Mouse (Mus musculus): ENCODE measurements around the gene Gng8.
A peak's percentile ranks its signal among the peaks of the same experiment; 100 is the strongest.

The Gng8 gene

DNA sequence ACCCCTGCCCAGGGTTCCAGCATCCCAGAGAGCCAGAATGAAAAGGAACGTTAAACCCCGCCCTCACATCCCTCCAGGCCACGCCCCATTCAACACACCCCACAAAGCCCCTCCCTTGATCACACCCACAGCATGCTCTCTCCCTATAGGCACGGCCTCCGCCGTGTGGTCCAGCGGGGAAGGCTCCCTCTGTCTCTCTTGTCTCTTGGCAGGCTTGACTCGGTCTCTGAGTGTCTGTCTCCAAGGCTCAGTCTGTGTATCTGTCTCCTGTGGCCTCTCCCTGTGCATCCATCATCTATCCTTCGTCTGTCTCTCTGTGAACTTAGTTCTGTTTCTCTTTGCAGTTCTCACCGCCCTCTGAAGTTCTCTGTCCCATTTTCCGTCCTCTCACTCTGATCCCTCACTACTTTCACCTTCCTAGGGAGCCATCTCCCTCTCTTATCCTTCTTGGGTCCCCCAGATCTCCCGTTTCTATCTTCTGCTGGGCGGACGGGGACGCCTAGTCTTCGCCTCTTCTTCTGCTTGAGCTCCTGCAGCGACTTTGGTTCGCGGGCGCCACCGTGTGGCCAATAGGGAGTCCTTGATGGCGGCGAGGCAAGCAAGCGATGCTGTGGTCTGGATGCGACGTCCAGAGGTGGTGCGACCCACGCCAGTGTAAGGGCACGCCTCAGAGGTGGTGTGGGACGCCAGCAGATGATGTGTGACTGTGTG lies at the start of gene Gng8:
Gng8 (plus strand) TSS at position 146 of the 711 bp plus-strand sequence.
- DNase-seq, result peak; percentile 93

DNA sequence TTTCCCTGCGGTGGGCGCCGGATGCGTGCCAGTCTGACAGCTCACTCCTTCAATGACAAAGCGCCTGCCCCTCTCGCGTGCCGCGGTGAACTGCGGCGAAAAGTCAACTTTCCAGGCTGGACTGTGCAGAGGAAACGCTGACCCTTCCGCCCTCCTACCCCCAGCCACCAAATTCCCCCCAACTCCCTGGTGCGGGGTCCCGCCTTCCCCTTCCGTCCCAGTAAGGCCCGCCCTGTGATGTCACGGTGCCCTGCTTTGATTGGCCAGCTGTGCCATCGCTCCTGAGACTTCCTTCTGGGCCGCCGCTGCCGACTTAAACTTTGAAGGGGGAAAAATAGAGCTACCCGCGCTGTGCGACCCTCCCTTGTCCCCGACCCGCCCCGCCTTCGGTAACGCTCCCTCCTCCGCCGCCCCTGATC lies 48.9 kb upstream of the Gng8 start, which contains the start of gene Prkd2:
Prkd2 (plus strand) TSS at position 258 of the 419 bp plus-strand sequence.
- DNase-seq, result peak; percentile 94

DNA sequence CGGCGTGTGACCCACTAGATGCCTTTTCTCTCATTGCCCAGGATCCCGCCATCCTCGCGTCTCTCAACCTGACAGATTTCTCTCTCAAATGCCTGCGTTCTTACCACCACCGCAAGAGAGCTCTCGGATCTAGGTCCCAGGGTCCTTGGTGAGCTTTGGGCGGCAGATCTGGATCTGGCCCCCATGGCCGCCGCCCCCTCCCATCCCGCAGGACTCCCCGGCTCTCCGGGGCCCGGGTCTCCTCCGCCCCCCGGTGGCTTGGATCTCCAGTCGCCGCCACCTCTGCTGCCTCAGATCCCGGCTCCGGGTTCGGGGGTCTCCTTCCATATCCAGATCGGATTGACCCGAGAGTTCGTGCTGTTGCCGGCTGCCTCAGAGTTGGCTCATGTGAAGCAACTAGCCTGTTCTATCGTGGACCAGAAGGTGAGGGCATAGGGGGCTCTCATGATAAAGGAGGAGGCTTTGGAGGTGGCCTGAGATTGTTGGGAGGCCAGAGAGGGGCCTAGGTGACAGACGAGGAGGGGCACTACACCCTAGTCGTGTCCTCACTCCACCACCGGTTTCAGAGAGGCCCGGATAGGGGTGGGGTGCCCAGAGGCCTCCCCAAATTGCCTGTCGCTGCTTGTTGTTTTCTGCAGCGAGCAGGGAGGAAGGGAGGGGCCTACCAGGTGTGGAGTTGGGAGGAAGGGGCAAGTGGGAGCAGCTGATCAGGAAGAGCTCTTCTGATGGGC lies 48.0 kb upstream of the Gng8 start:
- DNase-seq, result peak; percentile 26

DNA sequence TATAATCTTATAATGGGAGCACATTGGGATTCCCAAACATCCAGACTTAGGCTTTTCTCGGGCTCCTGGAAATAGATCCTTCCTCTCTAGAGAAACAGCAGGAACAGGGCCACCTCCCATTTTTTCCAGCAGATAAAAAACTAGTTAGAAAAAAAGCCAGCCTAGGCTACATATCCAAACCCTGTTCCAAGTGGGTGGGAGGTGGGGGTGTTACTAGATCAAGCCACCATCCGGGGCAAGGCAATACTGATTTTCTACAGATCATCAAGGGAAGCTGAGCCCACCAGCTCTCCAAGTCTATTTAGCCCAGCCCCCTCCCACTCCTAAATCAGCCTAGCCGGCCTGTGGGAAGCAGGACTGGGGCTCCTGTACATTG lies 46.9 kb upstream of the Gng8 start:
- no peak for DNase-seq

DNA sequence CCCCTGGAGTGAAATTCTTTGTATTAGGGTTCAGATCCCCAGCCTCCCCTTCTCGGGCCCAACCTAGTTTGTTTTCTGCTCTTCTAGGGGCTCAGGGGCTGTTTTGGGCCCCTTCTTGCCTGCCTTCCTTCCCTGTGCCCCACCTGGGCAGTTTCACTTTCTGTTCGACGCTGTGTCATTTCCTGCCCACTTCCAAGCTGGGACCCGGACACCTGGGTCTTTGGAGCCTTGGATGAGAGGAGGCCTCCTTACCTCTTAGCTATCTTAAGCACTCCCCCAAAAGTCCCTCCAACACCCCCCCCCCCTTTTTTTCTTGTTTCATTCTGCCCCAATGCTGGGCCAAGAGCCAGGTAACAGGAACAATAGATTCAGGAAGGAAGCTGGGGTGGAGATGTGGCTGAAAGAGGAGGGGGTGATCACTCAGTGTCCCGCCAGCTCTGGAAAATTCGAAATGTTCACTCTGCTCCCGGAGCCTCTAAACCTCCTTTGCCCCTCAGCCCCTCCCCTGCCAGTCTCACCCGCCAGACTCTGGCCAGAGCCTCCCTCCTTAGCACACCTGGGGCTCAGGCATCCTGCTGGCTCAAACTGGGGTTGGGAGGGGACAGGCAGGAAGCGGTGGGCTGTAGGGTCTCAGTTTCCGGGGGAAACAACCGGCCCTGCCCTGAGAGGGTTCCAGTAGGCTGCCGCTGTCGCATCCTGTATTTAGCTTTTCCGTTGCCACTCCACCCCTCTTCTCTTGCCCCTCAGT lies 46.3 kb upstream of the Gng8 start:
- DNase-seq, result no peak

DNA sequence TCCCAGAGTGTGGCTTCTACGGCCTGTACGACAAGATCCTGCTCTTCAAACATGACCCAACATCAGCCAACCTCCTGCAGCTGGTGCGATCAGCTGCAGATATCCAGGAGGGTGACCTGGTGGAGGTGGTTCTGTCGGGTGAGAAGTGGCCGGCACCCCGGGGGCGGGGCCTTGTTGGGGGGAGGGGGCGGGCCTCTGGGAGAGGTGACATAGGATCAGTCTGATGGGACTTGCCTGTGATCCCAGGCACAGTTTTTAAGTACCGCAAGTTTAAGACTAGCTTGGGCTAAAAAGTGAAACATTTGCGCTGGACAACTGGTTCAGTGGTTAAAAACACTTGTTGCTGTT lies 45.8 kb upstream of the Gng8 start:
- DNase-seq, result no peak

DNA sequence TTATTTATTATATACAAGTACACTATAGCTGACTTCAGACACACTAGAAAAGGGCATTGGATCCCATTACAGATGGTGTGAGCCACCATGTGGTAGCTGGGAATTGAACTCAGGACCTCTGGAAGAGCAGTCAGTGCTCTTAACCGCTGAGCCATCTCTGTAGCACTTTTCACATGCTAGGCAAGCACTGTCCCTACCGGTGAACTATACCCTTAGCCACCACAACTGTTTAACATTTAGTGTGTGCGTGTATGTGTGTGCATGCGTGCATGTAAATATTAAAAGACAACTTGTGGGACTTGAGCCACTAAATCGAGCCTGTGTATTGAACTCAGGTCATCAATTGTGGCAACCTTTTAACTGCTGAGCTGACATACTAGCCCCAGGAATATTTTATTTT lies 44.8 kb upstream of the Gng8 start:
- DNase-seq, result no peak

DNA sequence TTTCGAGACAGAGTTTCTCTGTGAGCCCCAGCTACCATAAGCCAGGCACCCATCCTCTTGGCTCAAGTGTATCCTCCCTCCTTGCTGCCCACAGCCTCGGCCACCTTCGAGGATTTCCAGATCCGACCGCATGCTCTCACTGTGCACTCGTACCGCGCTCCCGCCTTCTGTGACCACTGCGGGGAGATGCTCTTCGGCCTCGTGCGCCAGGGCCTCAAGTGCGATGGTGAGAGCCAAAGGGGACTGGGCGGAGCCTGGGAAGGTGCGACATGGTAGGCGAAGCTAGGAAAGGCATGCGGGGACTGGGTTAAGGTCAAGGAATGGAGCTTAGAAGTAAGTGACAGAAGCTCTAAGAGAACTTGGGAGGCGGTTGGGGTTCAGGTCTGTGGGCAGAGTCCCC lies 44.1 kb upstream of the Gng8 start:
- DNase-seq, result no peak

DNA sequence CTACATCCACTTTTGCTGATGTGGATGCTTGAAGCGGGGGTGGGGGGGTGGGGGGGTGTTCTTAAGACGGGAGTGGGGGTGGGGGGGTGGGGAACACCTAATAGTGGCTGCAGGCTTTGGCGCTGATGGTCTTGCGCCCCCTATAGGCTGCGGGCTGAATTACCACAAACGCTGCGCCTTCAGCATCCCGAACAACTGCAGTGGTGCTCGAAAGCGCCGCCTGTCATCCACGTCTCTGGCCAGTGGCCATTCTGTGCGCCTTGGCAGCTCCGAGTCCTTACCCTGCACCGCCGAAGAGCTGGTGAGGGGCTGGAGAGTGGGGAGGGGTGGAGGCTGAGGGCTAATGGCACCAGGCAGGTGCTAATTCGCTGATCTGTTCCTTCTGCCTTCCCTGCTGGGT lies 43.0 kb upstream of the Gng8 start:
- peak; percentile 58 for DNase-seq

DNA sequence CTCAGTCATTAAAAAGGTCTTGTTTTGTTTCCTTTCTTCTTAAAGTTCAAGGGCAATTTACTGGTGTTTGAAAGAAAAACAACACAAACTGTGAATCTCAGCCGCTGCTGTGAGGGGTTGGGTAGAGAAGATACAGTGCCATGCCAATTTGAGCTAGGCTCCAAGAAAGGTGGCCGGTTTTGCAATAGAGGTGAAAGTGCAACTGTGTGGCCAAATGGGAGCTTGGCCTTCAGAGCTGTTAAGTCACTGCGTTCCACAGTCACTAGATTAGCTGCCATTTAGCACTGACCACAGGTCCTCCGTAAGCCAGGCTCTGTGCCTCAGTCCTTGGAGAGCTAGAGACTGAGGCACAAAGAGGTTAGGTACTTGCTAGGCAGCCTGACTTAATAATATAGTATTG lies 40.0 kb upstream of the Gng8 start:
- no peak for DNase-seq

DNA sequence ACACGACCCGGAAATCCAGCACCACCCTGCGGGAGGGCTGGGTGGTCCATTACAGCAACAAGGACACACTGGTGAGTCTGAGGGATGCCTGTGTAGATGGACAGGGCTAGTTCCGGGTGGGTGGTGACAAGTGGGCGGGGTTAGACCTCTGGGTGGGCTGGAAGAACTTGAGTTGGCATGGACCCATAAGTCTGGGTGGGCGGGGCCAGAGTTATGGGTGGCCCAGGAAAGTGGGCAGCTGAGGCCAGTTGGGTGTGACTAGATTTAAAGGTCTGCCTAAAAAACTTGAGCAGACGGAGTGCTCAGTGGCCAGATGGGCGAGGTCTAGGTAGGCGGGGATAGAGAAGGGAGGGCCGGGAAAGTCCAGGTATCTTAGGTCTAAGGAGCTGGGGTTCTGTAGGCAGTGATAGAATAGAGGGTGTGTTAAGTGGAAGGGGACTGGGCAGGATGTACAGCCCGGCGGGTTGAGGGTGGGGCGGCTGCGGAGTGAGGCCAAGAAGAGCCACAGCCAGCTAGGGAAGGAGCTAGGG lies 38.2 kb upstream of the Gng8 start:
- DNase-seq, result no peak

DNA sequence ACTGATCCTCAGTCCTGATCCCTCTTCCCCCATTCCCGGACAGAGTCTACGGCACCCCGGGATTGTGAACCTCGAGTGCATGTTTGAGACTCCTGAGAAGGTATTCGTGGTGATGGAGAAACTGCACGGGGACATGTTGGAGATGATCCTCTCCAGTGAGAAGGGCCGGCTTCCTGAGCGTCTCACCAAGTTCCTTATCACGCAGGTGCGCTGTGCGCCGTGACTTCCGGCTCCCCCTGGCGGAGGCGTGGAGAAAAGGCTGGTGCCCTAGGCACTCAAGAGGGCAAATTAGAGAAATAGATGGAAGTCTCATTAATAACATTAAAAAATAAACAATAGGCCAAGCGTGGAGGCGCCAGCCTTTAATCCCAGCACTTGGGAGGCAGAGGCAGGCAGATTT lies 33.2 kb upstream of the Gng8 start:
- DNase-seq, result peak; percentile 68

DNA sequence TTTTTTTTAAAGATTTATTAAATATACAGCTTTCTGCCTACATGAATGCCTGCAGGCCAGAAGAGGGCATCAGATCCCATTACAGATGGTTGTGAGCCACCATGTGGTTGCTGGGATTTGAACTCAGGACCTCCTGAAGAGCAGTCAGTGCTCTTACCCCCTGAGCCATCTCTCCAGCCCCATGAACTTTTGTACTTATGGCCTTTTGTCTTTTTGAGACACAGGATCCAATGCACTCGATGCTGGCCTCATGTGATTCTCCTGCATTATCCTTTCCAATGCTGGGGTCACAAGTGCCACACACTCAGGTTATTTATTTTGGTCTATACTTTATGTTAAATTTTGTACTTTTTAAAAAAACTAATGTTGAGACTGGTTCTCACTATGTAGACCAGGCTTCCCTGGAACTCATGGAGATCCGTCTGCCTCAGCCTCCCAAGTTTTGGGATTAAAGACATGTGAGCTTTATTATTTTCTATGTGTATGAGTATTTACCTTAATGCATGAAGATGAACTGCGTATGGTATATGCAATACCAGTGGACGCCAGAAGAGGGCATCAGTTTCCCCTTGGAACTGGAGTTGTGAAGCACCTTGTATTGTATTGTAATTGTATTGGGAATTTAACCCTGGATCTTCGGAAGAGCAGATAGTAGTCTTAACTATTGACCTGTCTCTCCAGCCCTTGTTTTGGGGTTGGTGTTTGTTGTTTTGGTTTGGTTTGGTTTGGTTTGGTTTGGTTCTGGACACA lies 31.5 kb upstream of the Gng8 start:
- peak; percentile 58 for DNase-seq

DNA sequence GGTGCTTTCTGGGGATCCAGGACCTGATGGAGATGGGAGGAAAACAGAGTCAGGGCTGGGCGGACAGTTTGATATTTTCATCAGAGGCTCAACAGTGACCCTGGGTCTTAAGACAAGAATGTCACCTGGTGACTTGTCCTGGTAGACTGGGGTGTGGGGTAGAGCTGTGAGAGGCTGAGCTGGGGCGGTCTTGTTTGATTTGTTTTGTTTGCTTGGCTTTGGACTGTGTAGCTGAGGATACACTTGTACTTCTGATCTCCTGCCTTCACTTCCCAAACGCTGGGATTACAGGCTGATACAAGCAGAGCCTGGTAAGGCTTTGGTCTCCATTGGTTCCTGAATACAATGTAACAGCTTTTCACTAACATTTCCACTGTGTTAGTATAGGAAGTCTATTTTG lies 24.1 kb upstream of the Gng8 start:
- DNase-seq, result no peak

DNA sequence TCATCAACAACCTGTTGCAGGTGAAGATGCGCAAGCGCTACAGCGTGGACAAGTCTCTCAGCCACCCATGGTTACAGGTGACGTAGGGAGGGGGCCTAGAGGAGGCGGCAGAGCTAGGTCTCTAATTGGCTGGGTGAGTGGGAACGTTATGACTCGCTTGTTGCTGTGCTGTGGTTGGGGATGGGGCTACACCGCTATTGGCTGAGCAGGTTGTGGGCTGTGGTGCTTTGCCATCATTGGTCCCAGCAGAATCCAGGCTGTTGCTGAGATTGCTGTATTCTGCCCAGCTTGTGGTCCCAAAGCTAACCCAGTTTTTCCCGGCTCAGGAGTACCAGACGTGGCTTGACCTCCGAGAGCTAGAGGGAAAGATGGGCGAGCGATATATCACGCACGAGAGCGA lies 22.1 kb upstream of the Gng8 start:
- DNase-seq, result peak; percentile 85

DNA sequence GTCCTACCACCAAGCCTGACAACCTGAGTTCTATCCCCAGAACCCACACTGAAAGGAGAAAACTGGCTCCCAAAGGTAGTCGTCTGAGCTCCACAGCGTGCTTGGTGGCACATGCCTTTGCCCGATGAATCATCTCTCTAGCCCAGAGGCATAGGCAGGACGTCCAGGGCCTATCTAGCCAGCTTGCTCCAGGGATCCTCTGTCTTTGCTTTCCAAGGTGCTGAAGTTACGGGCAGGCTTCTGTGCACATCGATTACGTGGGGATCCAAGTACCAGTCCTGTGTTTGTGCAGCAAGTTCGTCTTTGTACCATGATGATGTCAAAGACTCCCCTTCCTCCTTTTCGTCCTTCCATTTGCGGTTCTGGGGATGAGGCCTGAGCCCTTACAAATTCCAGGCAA lies 20.0 kb upstream of the Gng8 start:
- no peak for DNase-seq

DNA sequence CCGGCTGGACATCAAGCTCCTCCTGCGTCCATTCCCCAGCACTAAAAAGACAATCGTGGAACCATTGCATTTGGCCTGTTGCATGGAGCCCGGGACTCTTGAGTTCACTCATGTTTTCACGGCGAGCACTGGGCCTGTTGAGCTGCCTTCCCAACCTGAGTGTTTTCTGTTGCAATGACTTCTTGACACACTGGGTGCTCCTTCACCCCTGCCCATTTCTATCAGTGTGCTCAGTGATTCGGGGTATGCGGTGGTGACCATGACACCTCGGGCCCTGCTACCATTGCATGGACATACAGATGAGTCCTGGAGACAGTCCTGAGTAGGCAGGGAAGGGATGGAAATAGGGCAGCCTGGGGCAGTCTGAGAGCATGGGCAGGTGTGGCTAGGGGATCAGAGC lies 19.1 kb upstream of the Gng8 start:
- no peak for DNase-seq

DNA sequence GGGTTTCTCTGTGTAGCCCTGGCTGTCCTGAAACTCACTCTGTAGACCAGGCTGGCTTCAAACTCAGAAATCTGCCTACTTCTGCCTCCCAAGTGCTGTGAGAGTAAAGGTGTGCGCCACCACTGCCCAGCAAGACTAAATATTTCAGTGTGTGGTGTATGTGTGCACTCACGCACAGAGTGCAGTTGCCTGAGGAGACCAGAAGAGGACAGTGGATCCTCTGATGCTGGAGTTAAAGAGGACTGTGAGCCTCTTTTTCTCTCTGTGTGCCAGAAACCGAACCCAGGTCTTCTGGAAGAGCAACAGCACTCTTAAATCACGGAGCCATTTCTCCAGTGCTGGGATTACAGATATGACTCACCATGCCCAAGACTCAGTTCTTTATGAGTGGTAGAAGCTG lies 18.2 kb upstream of the Gng8 start:
- no peak for DNase-seq

DNA sequence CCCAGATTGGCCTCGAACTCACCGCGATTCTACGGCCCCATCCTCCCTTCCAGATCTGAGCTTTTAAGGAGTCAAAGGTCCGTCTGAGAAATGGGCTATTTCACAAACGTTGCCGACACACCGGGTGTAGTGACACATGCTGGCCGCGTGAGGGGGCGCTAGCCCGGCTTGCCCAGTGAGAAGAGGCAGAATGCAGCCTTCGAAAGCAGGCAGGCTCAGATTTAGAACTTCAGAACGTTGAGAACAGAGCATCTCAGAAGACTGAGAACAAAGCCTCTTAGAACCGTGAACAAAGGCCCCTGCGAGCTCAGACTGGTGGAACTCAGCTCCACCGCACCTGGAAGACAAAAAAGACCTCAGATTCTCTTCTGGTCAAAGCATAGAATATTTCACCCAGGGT lies 17.4 kb upstream of the Gng8 start:
- peak; percentile 86 for DNase-seq

DNA sequence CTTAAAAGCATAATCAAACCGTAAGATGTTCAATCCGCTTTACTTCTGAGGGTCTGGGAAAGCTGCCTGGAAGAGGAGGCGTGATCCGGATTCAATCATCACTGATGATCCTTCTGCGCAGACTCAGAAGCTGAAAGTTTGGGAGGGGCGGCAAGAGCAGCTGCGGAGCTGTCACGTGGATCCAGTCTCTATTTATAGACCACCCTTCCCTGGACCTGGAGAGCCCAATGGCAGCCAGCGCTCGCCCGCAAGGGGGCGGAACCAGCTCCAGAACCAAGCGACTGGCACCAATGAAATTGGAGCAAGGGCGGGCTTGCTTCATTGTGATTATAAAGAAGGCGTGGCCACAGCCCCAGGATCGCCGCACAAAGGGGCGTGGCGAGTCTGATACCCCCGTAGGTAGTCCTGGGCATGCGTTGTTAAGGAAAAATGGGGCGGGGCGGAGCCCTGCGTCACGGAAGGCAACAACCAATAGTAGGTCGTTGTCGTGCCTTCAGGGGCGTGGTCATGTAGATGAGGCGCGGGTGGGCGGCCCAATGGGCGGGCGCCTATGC lies 16.8 kb upstream of the Gng8 start:
- DNase-seq, result peak; percentile 100

DNA sequence AGATGAGACGGTGACA lies 16.5 kb upstream of the Gng8 start, which contains the start of gene Dact3:
Dact3 (plus strand) TSS at position 8 of the 16 bp plus-strand sequence.
- DNase-seq, result no peak

DNA sequence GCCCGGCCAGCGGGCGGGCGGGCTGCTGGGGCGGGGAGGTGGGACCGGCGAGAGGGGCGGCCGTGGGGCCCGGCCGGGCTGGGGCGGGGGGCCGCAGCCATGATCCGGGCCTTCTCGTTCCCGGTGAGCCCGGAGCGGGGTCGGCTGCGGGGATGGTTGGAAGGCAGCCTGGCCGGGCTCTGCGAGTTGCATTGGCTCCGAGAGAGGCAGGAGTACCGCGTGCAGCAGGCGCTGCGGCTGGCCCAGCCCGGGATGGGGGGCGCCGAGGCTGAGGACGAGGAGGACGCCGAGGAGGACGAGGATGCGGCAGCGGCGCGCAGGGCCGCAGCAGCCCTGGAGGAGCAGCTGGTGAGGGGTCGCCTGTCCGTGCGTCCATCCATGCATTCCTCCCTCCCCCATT lies 16.3 kb upstream of the Gng8 start:
- DNase-seq, result no peak

DNA sequence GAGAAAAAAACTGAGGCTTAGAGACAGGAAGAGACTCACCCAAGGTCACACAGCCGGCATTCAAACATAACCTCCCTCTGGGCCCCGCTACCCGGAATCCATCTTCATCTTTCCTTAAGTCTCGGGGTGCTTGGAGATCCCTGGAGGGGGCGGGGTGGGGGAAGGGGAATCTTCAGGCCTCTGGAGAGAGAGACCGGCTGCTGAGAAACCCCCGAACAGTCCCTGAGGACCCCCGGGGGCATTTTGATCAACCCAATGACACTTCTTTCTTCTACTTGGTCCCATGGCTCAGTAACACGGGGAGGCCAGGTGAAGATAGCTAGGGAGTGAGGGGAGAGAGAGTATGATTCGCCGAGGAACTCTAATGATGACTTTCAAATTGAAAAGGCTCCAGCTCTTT lies 15.6 kb upstream of the Gng8 start:
- peak; percentile 22 for DNase-seq
